Mouse (Mus musculus) heart, embryonic 11.5 days (tissue): ENCODE measurements around the gene Smchd1. TPM values are rescaled to one million over a fixed set of nuclear protein-coding genes. Genes with fewer than 3 reads are reported as not detected.
A peak's percentile ranks its signal among the peaks of the same experiment; 100 is the strongest.

Experiments used
- ATAC-seq: fragments of 200-750 bp; cut with Nextera tagmentation; replicated peaks from 2 replicates; pipeline ENCODE4 v1.8.0; 2017; ENCODE audit warnings: moderate library complexity; ENCODE audit not compliant: insufficient number of reproducible peaks, low FRiP score, low TSS enrichment
- H3K27ac ChIP-seq: fragments of 300-500 bp; sonication (generic); 2 replicates; pipeline ENCODE4 v1.5.1; 2014; ENCODE audit warnings: mild to moderate bottlenecking, low read depth, low read length
- H3K27me3 ChIP-seq: fragments of 300-500 bp; sonication (generic); 2 replicates; pipeline ENCODE4 v1.6.1; 2014; ENCODE audit warnings: mild to moderate bottlenecking, low read length, mixed read lengths; ENCODE audit not compliant: control insufficient read depth, insufficient read depth
- H3K36me3 ChIP-seq: fragments of 300-500 bp; sonication (generic); 2 replicates; pipeline ENCODE4 v1.6.1; 2014; ENCODE audit warnings: mild to moderate bottlenecking, low read length, moderate library complexity, mixed read lengths; ENCODE audit not compliant: control insufficient read depth, insufficient read depth
- H3K4me1 ChIP-seq: fragments of 300-500 bp; sonication (generic); 2 replicates; pipeline ENCODE4 v1.6.1; 2014; ENCODE audit warnings: low read length; ENCODE audit not compliant: control insufficient read depth, insufficient read depth
- H3K4me2 ChIP-seq: fragments of 300-500 bp; sonication (generic); 2 replicates; pipeline ENCODE4 v1.6.1; 2014; ENCODE audit warnings: mild to moderate bottlenecking, moderate library complexity
- H3K4me3 ChIP-seq: fragments of 300-500 bp; sonication (generic); 2 replicates; pipeline ENCODE4 v1.5.1; 2014; ENCODE audit warnings: low read depth, low read length
- H3K9ac ChIP-seq: fragments of 300-500 bp; sonication (generic); 2 replicates; pipeline ENCODE4 v1.6.1; 2014; ENCODE audit warnings: mild to moderate bottlenecking, low read depth, low read length, moderate library complexity
- H3K9me3 ChIP-seq: fragments of 300-500 bp; sonication (generic); replicated peaks from 2 replicates; pipeline ENCODE4 v1.6.1; 2016; ENCODE audit warnings: low read length; ENCODE audit not compliant: control insufficient read depth
- WGBS: fragments of 180-500 bp; shearing (Covaris S2); extraction: QIAGEN DNeasy Blood & Tissue Kit; methylation state at CpG from one replicate; pipeline ENCODE4 v1.1.7; 2014; ENCODE audit not compliant: insufficient replicate concordance; 5-methylcytosine and 5-hydroxymethylcytosine counted together
- polyA plus RNA-seq: library from polyadenylated mRNA; unstranded; fragments of >200 nt; fragmentation: Nextera tagmentation; extraction: Ambion mirVana; gene quantifications from 2 replicates; pipeline ENCODE4 v1.2.1, GENCODE M21; 2014

The Smchd1 gene
- polyA plus RNA-seq, 1 experiment from 2014 or later: 65.9 TPM

DNA sequence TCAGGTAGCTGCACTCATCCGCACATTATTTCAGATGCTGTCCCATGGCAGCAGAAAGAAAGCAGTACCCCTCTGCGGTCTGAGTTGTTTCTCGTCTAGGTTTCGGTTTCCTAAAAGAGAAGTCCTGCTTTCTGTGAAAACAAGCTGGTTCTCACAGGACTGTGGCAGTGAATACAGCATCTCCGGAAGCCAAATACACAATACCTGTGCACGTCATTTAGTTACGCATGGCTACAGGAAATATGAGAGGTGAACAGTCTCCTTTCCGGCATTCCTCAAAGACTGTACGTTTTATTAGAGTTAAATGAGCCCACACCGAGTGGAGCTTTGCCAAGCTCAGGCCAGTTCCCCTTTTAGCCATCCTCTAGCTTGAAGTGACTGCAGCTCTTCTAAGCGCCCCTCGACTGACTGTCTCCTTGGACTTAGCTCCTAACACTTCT, 10.7 kb upstream of the Smchd1 start:
- H3K4me3 ChIP-seq: no peak overlapping the region

DNA sequence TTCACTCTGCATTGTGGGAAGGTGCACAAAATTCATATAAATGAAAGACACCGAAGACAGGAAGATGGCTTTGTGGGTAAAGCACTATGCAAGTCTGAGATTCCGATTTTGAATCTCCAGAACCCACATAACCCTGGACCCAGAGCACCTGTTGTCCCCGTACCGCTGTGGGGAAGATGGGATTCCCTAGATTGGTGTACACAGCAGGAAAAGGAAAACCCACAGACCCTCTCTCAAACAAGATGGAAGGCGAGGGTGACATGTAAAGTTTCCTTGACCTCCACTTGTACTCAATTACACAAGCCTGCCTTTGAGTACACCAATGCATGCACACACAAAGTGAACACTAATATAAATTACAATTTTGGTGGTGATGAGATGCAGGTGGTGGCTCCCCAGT, 9.6 kb upstream of the Smchd1 start:
- no peak overlapping the region for H3K27ac ChIP-seq
- no peaks in the 10 kb centered on the region for H3K36me3 ChIP-seq
- 82% methylated on average over 5 of the region's 5 CpGs for WGBS
- H3K4me3 ChIP-seq: no peak overlapping the region
- H3K9ac ChIP-seq: no peak overlapping the region
- no peaks in the 10 kb centered on the region for H3K27me3 ChIP-seq
- H3K4me2 ChIP-seq: no peak overlapping the region
- ATAC-seq: no peak
- no peaks in the 10 kb centered on the region for H3K9me3 ChIP-seq
- no peaks in the 10 kb centered on the region for H3K4me1 ChIP-seq

More for the DNA sequence above, 10.7 kb upstream of the Smchd1 start:
- no peak overlapping the region for H3K27ac ChIP-seq
- no peaks in the 10 kb centered on the region for H3K36me3 ChIP-seq
- no peaks in the 10 kb centered on the region for H3K27me3 ChIP-seq
- peak overlapping the region; percentile 3 for H3K4me2 ChIP-seq
- no peak for ATAC-seq
- no peaks in the 10 kb centered on the region for H3K4me1 ChIP-seq
- no peak overlapping the region for H3K9ac ChIP-seq
- no peaks in the 10 kb centered on the region for H3K9me3 ChIP-seq
- 67% methylated on average over 12 of the region's 12 CpGs for WGBS

DNA sequence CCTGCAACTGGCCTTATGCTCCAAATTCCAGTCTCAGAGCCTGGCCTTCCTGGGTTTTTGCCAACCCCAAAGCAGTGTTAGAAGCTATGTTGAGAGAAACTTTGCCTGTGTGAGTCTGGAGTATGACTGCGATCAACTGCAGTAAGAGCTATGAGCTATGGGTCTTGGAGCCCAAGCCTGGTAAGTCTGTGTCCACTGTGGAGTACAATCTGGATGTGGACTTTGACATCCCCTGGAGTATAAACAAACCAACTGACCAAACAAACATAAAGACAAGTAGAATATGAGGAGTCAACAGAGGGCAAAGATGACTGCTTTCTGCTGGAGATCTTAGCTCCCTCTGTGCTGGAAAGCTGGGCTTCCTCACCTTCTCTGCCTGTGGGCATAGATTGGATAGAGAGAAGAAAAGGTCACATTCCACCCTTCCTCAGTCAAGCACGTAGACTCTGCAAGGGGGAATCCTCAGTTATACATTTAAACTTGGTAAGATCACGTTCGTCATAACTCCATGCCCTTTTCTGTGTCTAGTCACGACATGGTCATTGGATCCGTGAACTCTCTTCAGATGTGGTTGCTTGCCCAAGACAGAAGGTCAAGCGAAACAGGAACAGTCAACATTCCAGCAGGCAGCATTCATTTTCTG, 8.4 kb upstream of the Smchd1 start:
- Histone ChIP-seq H3K36me3 (no peaks in the 10 kb centered on the region), H3K27me3 (no peaks in the 10 kb centered on the region), H3K9ac (no peak overlapping the region), H3K27ac (no peak overlapping the region), H3K4me1 (no peaks in the 10 kb centered on the region), H3K9me3 (no peaks in the 10 kb centered on the region), H3K4me3 (no peak overlapping the region), H3K4me2 (no peak overlapping the region)
- 84% methylated on average over 7 of the region's 7 CpGs for WGBS
- no peak for ATAC-seq

DNA sequence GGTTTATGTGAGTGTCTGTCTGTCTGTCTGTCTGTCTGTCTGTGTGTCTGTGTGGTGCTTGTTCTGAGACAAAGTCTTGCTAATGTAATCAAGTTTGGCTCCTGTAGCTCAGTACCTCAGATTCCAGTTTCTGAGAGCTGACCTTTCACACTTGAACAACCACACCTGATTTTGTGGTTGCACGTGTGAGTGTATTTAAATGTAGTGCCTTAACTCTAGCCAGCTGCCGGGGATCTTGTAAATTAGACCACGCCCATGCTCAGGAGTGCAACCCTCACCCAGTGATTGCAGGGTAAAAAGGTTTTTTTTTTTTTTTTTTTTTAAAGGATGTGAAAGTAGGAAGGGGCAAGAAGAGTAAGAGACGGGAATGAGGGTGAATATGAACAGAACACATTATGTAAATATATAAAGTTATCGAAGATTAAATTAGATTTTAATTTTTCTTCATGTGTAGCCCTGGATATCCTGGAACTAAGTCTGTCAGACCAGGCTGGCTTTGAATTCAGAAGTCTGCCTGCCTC, 4.3 kb upstream of the Smchd1 start:
- ATAC-seq: no peak
- Histone ChIP-seq H3K4me2 (no peak overlapping the region), H3K4me1 (no peaks in the 10 kb centered on the region), H3K27ac (no peak overlapping the region), H3K9me3 (no peaks in the 10 kb centered on the region), H3K27me3 (no peaks in the 10 kb centered on the region), H3K9ac (no peak overlapping the region), H3K36me3 (no peaks in the 10 kb centered on the region), H3K4me3 (no peak overlapping the region)
- WGBS: 55% methylated on average over 5 of the region's 5 CpGs

DNA sequence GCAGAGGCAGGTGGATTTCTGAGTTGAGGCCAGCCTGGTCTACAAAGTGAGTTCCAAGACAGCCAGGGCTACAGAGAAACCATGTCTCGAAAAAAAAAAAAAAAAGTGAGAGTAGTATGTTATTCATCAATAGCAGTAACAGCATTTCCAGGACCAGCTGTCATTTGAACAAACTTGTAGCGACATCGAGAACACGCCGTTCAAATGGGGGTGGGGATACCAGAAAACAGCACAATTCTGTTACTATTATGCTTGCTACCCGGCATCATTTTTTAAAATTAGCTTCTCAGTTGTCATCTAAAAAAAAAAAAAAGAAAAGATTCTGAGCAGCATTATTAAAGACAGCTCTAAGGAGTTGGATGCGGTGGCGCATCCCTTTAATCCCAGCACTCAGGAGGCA, 2.3 kb upstream of the Smchd1 start:
- WGBS: 90% methylated on average over 8 of the region's 8 CpGs
- H3K4me3 ChIP-seq: no peak overlapping the region
- H3K36me3 ChIP-seq: no peaks in the 10 kb centered on the region
- ATAC-seq: no peak
- no peak overlapping the region for H3K27ac ChIP-seq
- H3K4me1 ChIP-seq: peaks cover 6% of the 10 kb centered on the region
- no peak overlapping the region for H3K4me2 ChIP-seq
- H3K9me3 ChIP-seq: no peaks in the 10 kb centered on the region
- no peak overlapping the region for H3K9ac ChIP-seq
- no peaks in the 10 kb centered on the region for H3K27me3 ChIP-seq

DNA sequence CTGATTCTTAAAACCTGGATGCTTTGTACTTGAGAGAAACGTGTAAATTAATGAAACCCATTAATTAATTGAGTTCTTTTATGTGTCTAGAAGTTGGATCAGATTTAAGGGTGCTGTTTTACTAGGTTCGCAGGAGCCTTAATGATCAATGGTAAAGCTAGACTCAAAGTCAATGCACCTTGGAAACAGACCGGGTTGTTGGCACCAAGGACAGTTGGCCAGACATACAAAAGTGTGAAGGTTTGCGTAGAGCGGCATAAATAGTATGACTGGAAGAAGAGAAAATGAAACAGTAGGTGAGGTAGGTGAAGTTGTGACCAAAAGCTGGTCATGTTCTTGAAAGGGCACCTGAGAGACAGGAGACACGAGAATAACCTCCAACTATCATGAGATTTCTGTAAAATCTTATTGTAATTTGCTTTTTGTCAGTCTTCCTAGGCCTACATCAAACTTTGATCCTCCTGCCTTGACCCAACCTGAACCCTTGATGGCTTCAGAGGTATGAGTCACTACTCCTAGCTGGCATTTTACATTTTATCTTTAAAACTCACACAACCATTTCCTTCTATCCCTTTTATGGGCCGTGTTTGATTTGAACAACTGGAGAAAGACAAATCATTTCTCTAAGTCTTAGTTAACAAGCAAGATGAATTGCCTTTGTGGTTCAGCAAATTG, 1.3 kb upstream of the Smchd1 start:
- Histone ChIP-seq H3K4me2 (peak overlapping the region; percentile 88), H3K4me1 (peaks cover 6% of the 10 kb centered on the region), H3K27ac (no peak overlapping the region), H3K9ac (peak overlapping the region; percentile 93; the same call in 1 of the 2 replicates), H3K36me3 (no peaks in the 10 kb centered on the region), H3K4me3 (peak overlapping the region; percentile 93), H3K9me3 (no peaks in the 10 kb centered on the region), H3K27me3 (no peaks in the 10 kb centered on the region)
- WGBS: 76% methylated on average over 7 of the region's 7 CpGs
- ATAC-seq: no peak

DNA sequence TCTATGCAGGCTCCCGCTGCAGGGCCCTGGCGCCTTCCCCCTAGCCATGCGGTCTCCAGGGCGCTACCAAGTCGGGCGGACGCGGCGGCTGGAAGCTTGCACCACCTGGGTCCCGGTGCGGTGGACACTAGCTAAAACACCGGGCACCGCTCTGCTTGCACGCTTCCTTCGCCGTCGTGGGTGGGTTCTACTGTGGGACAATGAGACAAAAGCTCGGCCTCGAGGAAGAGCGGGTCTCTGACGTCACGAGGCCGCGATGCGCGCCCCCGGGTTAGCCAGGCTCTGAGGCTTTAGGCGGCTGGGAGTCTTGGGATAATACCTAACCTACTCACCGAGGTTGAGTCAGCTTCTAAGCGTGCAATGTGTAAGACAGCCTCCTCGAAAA, 554 bp upstream of the Smchd1 start:
- H3K27ac ChIP-seq: peak overlapping the region; percentile 97
- H3K9me3 ChIP-seq: no peaks in the 10 kb centered on the region
- peaks cover 6% of the 10 kb centered on the region for H3K4me1 ChIP-seq
- no peaks in the 10 kb centered on the region for H3K36me3 ChIP-seq
- H3K4me2 ChIP-seq: peak overlapping the region; percentile 88
- H3K27me3 ChIP-seq: no peaks in the 10 kb centered on the region
- H3K4me3 ChIP-seq: peak overlapping the region; percentile 93
- WGBS: 1% methylated on average over 31 of the region's 31 CpGs
- peak overlapping the region; percentile 93 for H3K9ac ChIP-seq
- peak; percentile 69 for ATAC-seq

DNA sequence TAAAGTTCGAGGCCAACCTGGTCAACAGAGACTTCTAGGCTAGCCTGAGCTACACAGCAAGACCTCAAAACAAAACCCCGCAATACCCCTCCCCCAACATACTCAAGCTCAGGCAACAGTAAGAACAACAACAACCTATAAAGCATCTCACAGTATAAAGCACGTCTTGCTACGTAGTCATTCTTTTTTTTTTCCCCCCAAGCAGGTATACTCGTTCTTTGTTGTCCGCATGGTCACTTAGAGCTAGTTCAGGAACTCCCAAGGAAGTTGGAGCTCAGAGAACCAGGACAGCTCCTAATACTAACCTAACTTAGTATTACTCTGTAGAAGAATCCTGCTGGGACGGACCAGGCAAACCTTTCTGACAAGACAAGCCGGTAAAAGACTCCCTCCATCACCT, 1.0 kb downstream of the Smchd1 start:
- Histone ChIP-seq H3K4me1 (peaks cover 6% of the 10 kb centered on the region), H3K4me3 (peak overlapping the region; percentile 93), H3K27ac (no peak overlapping the region), H3K27me3 (no peaks in the 10 kb centered on the region), H3K9me3 (no peaks in the 10 kb centered on the region), H3K4me2 (peak overlapping the region; percentile 88), H3K36me3 (no peaks in the 10 kb centered on the region), H3K9ac (peak overlapping the region; percentile 93)
- ATAC-seq: no peak
- WGBS: 16% methylated on average over 8 of the region's 8 CpGs
